Comparison of ENCODE assay signal across 8 mouse cellular contexts in genomic region chr11:5789754-5790333, GRCm38 (mm10). TPM values are rescaled to one million over a fixed set of nuclear protein-coding genes. Genes with fewer than 3 reads are reported as not detected.
DNase-seq lines count a peak whose midpoint lies in the region; ATAC-seq and TF ChIP-seq lines count a peak whose summit lies in the region.

No protein-coding gene starts in this region.

- H3K36me3 ChIP-seq in heart, embryonic 14.5 days (ENCODE audit: control insufficient read depth, insufficient read depth, low read length): peaks cover 40% of the 10 kb centered on the region
- peaks cover 17% of the 10 kb centered on the region for H3K36me3 ChIP-seq in intestine, embryonic 15.5 days
- peaks cover 3% of the 10 kb centered on the region for H3K36me3 ChIP-seq in myocyte (ENCODE audit: control insufficient read depth, insufficient read depth)

- ATAC-seq in heart, embryonic 14.5 days (ENCODE audit: insufficient number of reproducible peaks, insufficient read depth, low FRiP score, low read depth): no peak
- ATAC-seq in intestine, embryonic 15.5 days: no peak

- peaks cover 9 to 22% of the 10 kb centered on the region in 2 experiments; a peak in 3 of 4 replicates for H3K4me1 ChIP-seq in heart, embryonic 14.5 days (ENCODE audit: control insufficient read depth in 2 of 2, insufficient read depth in 2 of 2, low read length in 2 of 2)
- H3K4me1 ChIP-seq in intestine, embryonic 15.5 days (replicated peaks): peaks cover 15% of the 10 kb centered on the region

- no peaks in the 10 kb centered on the region for H3K9me3 ChIP-seq in heart, embryonic 14.5 days (ENCODE audit: control insufficient read depth, low read length)
- no peaks in the 10 kb centered on the region for H3K9me3 ChIP-seq in intestine, embryonic 15.5 days

- H3K79me2 ChIP-seq in myocyte (ENCODE audit: control insufficient read depth, insufficient read depth): peaks cover 13% of the 10 kb centered on the region

- H3K9ac ChIP-seq in heart, embryonic 14.5 days (ENCODE audit: low read length): peak overlapping the region; percentile 93
- peak overlapping the region; percentile 74; the same call in 1 of the 2 replicates for H3K9ac ChIP-seq in intestine, embryonic 15.5 days

- no peak overlapping the region for H3ac ChIP-seq in myocyte (ENCODE audit: control insufficient read depth, insufficient read length)

- WGBS in heart, embryonic 14.5 days: 54% methylated on average over 3 of the region's 3 CpGs
- 75% methylated on average over 3 of the region's 3 CpGs for WGBS in intestine, embryonic 15.5 days

- no peaks in the 10 kb centered on the region for H3K27me3 ChIP-seq in heart, embryonic 14.5 days (ENCODE audit: control insufficient read depth, insufficient read depth, low read length)
- H3K27me3 ChIP-seq in intestine, embryonic 15.5 days (replicated peaks): no peaks in the 10 kb centered on the region
- H3K27me3 ChIP-seq in myocyte (ENCODE audit: control insufficient read depth, insufficient read depth, insufficient read length): no peaks in the 10 kb centered on the region

- TF ChIP-seq POLR2A in myocyte (IDR thresholded peaks at IDR 0.05; ENCODE audit: insufficient read length, low read depth): no peak

- peak overlapping the region; percentile 95 for H3K4me2 ChIP-seq in heart, embryonic 14.5 days (ENCODE audit: low read length)
- H3K4me2 ChIP-seq in intestine, embryonic 15.5 days (replicated peaks): peak overlapping the region; percentile 77
- peak overlapping the region; percentile 95 for H3K4me2 ChIP-seq in myocyte (ENCODE audit: low read depth)

- H3K4me3 ChIP-seq in heart, embryonic 14.5 days (ENCODE audit: control insufficient read depth in 1 of 2, insufficient read depth in 1 of 2, low read depth in 1 of 2, low read length in 2 of 2): no peak overlapping the region
- H3K4me3 ChIP-seq in intestine, embryonic 15.5 days (replicated peaks): peak overlapping the region; percentile 61
- H3K4me3 ChIP-seq in myocyte: peak overlapping the region; percentile 97

- 0 out of 4 replicates have a peak overlapping the region, but pooled peaks of 1 of the 2 experiments have one; percentile 90 for H3K27ac ChIP-seq in heart, embryonic 14.5 days (replicated peaks in 1 of 2; ENCODE audit: control insufficient read depth in 1 of 2, insufficient read depth in 1 of 2, low read depth in 2 of 2, low read length in 2 of 2)
- peak overlapping the region; percentile 93; the same call in 1 of the 2 replicates for H3K27ac ChIP-seq in intestine, embryonic 15.5 days

- DNase-seq in heart, adult 11 months: no peak
- DNase-seq in MEL-GATA-1-ER (ENCODE audit: extremely low read depth, low read depth): peak; percentile 16
- no peak for DNase-seq in right cerebral cortex, postnatal 4 days
- no peak for DNase-seq in frontal cortex, postnatal 25 days (ENCODE audit: low spot score in 2 of 2)
- DNase-seq in adrenal gland, adult 8-10 months: no peak

TF ChIP-seq in myocyte, 11 proteins besides CTCF, POLR2A, EP300 and RAD21:
- TF ChIP-seq TCF12 (IDR thresholded peaks at IDR 0.05; ENCODE audit: insufficient read depth, poor library complexity, severe bottlenecking) (no peak), MYOD1 (IDR thresholded peaks at IDR 0.05; ENCODE audit: control insufficient read depth in 1 of 3, insufficient read length in 2 of 3, low read depth in 2 of 3) (no peak), POLR2AphosphoS2 (IDR thresholded peaks at IDR 0.05; ENCODE audit: insufficient read length, low read depth) (no peak), SRF (IDR thresholded peaks at IDR 0.05; ENCODE audit: control insufficient read depth, insufficient read length, low read depth) (no peak), USF1 (IDR thresholded peaks at IDR 0.05; ENCODE audit: low read depth) (no peak), MAX (IDR thresholded peaks at IDR 0.05; ENCODE audit: low read depth) (no peak), REST (IDR thresholded peaks at IDR 0.05; ENCODE audit: insufficient read depth, insufficient read length) (no peak), CEBPB (IDR thresholded peaks at IDR 0.05; ENCODE audit: insufficient read depth, poor library complexity, severe bottlenecking) (no peak), MYOG (IDR thresholded peaks at IDR 0.05; ENCODE audit: control insufficient read depth in 1 of 3, insufficient read depth in 1 of 3, insufficient read length in 2 of 3, low read depth in 2 of 3) (no peak), TCF3 (IDR thresholded peaks at IDR 0.05; ENCODE audit: insufficient read length, low read depth) (no peak), E2F4 (IDR thresholded peaks at IDR 0.05; ENCODE audit: insufficient read depth) (no peak)
TF ChIP-seq in myocyte: peak in this region for 0.

RNA-seq across cellular contexts. Expression of gene Dbnl, which starts 1.6 kb away (rescaled TPM):
- polyA plus RNA-seq in heart, embryonic 14.5 days (2014; fragmentation: Nextera tagmentation; extraction: Ambion mirVana): 65.6 and 71.2 TPM in 2 replicates
- polyA plus RNA-seq in intestine, embryonic 15.5 days (2015; fragmentation: Nextera tagmentation; extraction: Ambion mirVana): 127 and 130 TPM in 2 replicates
- 71.0 TPM for polyA plus RNA-seq in myocyte (2012; fragmentation: generic; extraction: Trizol)
- total RNA-seq in adrenal gland, adult 8-10 months (2022): 10 to 100 TPM; 70.7 to 98.8 (median 74.0) TPM

RNA-seq across cellular contexts. Expression of gene Pgam2, which starts 13.7 kb away (rescaled TPM):
- 1,077 and 1,126 TPM in 2 replicates for polyA plus RNA-seq in heart, embryonic 14.5 days (2014; fragmentation: Nextera tagmentation; extraction: Ambion mirVana)
- 10.4 and 10.8 TPM in 2 replicates for polyA plus RNA-seq in intestine, embryonic 15.5 days (2015; fragmentation: Nextera tagmentation; extraction: Ambion mirVana)
- polyA plus RNA-seq in myocyte (2012; fragmentation: generic; extraction: Trizol): 349 TPM
- total RNA-seq in adrenal gland, adult 8-10 months (2022): not detected

RNA-seq across cellular contexts. Expression of gene Urgcp, which starts 27.7 kb away (rescaled TPM):
- polyA plus RNA-seq in heart, embryonic 14.5 days (2014; fragmentation: Nextera tagmentation; extraction: Ambion mirVana): 19.9 and 22.1 TPM in 2 replicates
- 21.3 and 21.4 TPM in 2 replicates for polyA plus RNA-seq in intestine, embryonic 15.5 days (2015; fragmentation: Nextera tagmentation; extraction: Ambion mirVana)
- 21.3 TPM for polyA plus RNA-seq in myocyte (2012; fragmentation: generic; extraction: Trizol)
- total RNA-seq in adrenal gland, adult 8-10 months (2022): 10 to 100 TPM; 63.6 to 83.8 (median 65.6) TPM

RNA-seq across cellular contexts. Expression of gene Polm, which starts 48.0 kb away (rescaled TPM):
- 5.6 and 7.0 TPM in 2 replicates for polyA plus RNA-seq in heart, embryonic 14.5 days (2014; fragmentation: Nextera tagmentation; extraction: Ambion mirVana)
- polyA plus RNA-seq in intestine, embryonic 15.5 days (2015; fragmentation: Nextera tagmentation; extraction: Ambion mirVana): 11.4 TPM in 2 replicates
- 4.3 TPM for polyA plus RNA-seq in myocyte (2012; fragmentation: generic; extraction: Trizol)
- 10 to 100 TPM in 2 of 4 experiments, 1 to 10 TPM in 2; 8.0 to 14.7 (median 11.5) TPM for total RNA-seq in adrenal gland, adult 8-10 months (2022)

Comparison
In these comparisons a context has a peak if more than half of its experiments do, and no peak if none do; other contexts are left out.
1. H3K4me3 ChIP-seq: peak in intestine, embryonic 15.5 days (single experiment) and myocyte (single experiment); none in heart, embryonic 14.5 days (0 of 2).
2. RNA of gene Pgam2, which starts 13.7 kb away (polyA plus RNA-seq): 1,077 to 1,126 TPM in heart, embryonic 14.5 days and 349 TPM in myocyte (single experiment); 10.4 to 10.8 TPM in intestine, embryonic 15.5 days; every median in the first group is over 10 times any median in the second.
3. Peak in every context shown above with its lines, with median percentiles within 50 percentile points of each other: H3K4me2 ChIP-seq.